Mouse (Mus musculus) myocyte (in vitro differentiated cells): Measurements from ENCODE around the gene Acp7.

Experiments
- POLR2A ChIP-seq: IDR thresholded peaks from one replicate; pipeline ENCODE4 v1.6.1; 2011; ENCODE audit warnings: low read depth, mild to moderate bottlenecking, control low read depth, moderate library complexity; ENCODE audit not compliant: insufficient read length
- USF1 ChIP-seq: IDR thresholded peaks from one replicate; pipeline ENCODE4 v1.6.1; 2011; ENCODE audit warnings: low read depth, mild to moderate bottlenecking, control low read depth, moderate library complexity

GRCm38 (mm10) chr7:28570291-28570981, 60.7 kb downstream of the Acp7 start:
- TF ChIP-seq POLR2A (no peak), USF1 (no peak)
